Mouse (Mus musculus) lung, postnatal 25 days (tissue): Measurements from ENCODE around the gene Cep97.

Source experiments
- DNase-seq: peaks from one replicate; pipeline ENCODE4 v3.0.0; 2022; ENCODE audit warnings: low spot score

Gene Cep97

GRCm38 (mm10) chr16:55947266-55947665 lies 12.6 kb upstream of the Cep97 start:
- no peak for DNase-seq

- DNase-seq = no peak
Measured at GRCm38 (mm10) chr16:55940781-55941180, 6.1 kb upstream of the Cep97 start.

GRCm38 (mm10) chr16:55939703-55940102 lies 5.0 kb upstream of the Cep97 start:
- no peak for DNase-seq

GRCm38 (mm10) chr16:55938761-55939160 lies 4.1 kb upstream of the Cep97 start:
- no peak for DNase-seq

- peak; percentile 10 for DNase-seq
Measured at GRCm38 (mm10) chr16:55933681-55934343, 843 bp downstream of the Cep97 start.

DNA sequence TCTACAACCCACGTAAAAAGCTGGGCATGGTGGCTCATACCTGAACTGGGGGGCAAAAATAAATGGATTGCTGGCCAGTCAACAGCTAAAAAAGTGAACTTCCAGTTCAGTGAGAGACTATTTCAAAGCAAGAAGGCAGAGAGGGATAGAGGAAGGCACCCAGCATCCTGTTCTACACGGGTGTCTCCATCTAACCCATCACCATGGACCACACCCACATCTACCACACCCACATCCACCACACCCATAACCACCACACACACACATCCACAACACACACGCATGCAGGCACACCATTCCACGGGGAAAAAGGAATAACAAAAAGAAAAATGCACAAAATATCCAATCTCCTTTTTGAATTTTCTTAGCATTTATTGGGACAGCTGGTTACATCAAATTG lies 10.6 kb downstream of the Cep97 start:
- no peak for DNase-seq

DNA sequence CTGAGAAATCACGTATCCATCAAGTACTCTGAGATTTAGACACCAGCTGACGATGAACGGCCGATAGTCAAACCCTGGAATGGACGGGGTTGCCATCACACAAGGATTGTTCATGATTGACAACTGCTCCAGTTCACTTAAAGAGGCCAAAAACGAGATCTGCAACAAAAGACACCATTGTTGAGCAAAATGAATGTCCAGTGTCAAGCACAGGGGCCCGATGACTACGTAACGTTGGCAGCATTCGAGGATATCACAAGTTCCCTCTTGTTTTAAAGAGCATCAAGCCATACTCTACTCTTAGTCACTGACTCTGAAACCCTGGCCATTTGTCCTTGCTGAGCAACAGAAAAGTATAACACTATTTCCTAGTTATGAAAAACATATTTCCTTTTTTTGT lies 12.6 kb downstream of the Cep97 start:
- no peak for DNase-seq

GRCm38 (mm10) chr16:55914716-55915115 lies 19.9 kb downstream of the Cep97 start:
- DNase-seq = no peak

DNA sequence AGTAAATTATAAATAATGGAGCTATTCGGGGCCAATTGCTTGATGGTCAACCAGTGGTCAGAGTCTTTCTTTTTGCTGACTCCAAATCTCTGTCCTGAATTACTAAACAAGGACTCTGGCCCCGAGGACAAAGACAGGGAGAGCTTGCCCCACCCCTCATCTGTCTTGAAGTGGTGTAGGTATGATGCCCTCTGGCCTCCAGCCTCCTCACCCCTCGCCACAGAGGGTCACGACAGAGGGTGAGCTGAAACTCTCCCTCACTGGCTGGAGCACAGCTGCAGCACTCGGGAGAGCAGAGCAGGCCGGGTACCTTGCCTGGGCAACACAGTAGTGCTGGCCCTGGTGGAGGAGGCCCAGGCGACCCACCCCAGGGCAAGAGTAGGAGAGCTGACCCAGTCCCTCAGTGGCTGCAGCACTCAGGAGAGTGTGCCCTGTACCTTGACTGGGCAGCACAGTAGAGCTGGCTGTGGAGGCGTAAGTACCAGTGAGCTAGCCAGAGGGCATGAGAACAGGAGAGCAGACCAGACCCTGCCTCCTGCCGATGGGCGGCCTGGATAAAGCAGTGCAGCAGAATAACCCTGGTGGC lies 24.4 kb downstream of the Cep97 start:
- DNase-seq = no peak

- no peak for DNase-seq
Measured at GRCm38 (mm10) chr16:55906928-55907679, 27.6 kb downstream of the Cep97 start.

DNA sequence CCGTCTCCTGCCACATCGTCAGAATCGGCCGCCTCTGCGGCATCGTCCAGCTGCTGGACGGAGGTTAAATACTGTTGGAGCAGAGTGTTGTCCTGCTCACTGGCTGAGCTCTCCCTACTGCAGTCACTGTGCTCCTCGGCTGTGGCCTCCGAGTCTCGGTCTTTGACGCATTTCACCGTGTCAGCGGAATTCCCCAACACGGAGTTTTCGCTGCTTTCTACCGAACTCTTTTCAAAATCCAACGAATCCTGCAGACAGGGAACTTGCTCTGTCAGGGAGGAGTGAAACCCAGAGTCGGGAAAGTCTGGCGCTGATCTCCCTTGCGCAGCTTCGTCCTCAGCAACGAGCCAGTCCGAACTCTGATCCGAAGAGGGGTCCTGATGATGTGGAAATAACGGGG lies 29.3 kb downstream of the Cep97 start:
- DNase-seq = no peak

GRCm38 (mm10) chr16:55901839-55902756 lies 32.6 kb downstream of the Cep97 start:
- DNase-seq = no peak

DNA sequence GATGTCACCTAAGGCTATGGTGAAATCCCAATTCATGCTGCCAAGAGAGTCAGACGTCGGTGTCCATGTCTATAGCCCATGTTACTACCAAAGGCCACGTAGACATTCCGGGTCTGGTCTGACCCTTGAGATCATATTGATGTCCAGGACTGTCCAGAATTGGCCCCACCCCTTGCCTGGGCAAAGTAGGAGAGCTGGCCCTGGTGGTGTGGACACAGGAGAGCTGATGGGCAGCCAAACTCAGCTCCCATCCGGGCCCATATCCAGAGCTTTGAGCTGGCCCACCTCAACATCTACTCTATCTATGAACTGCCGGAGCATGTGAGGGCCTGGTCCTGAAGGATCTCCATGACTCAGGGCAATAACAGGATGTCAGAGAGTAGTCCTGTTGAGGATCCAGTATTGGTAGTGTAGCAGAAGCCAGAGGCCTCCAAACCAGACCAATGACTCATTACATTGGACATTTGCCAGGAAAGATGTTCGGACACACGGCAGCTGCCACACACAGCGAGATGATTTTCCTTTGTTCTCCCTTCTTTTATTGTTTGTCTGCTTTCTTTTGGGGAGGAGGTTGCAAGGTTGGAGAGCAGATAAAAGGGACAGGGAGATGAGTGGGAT lies 36.2 kb downstream of the Cep97 start:
- DNase-seq = no peak

- no peak for DNase-seq
Measured at GRCm38 (mm10) chr16:55895651-55896095, 39.0 kb downstream of the Cep97 start.

- DNase-seq = peak; percentile 86
Measured at GRCm38 (mm10) chr16:55894893-55895650, 39.6 kb downstream of the Cep97 start, which contains the start of gene Nxpe3. Gene Nxpe3 (minus strand): TSS chr16:55895285.

DNA sequence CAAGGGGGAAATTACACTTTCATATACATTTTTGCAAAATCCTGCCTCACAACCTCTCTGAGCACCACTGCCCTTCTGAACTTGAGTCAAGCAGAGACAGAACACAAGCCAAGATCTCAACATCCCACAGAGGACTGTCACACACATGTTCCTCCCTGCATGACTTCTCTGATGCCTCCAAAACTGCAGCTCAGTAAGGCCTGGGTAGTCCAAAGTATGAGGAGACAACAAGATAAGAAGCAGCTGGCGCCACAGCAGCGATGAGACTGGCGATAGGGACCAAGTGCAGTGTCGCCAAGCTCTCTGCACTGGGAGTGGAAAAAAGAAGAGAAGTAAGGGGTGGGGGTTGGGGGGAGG lies 40.1 kb downstream of the Cep97 start:
- DNase-seq = peak; percentile 45

- no peak for DNase-seq
Measured at GRCm38 (mm10) chr16:55893410-55894107, 41.1 kb downstream of the Cep97 start.

DNA sequence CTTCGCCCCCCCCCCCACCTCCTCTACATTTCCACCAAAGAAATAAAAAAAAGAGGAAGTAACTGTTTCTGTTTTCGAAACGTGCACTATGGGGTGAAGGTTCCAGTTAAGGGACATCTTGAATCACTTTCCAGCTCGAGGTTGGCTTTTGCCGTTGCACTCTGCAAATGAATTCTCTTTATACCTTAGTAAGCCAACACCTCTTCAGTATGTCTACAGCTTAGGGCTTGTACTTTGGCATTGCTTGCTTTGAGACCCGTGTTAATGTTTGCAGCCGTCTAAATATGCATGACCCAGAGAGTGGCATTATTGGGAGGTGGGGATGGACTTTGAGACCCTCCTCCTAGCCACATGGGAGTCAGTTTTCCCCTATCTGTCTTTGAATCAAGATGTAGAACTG lies 42.2 kb downstream of the Cep97 start:
- DNase-seq = no peak

DNA sequence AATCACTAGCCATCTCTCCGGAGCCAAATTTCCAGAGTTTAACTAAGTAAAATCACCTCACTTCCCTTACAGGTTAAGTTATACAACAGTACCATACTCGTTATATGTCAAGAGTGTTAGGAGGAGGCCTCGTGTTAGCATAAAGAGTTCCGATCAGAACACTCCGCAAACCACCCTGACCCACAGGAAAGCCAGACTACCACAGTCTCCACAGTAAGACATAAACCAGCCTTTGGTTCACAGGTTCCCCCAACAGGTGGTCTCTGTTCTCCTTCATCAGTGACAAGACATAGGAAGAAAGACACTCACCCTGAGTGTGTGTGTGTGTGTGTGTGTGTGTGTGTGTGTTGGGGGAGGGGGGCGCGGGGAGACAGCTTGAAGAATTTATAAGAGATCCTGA lies 43.3 kb downstream of the Cep97 start:
- no peak for DNase-seq
